Mouse (Mus musculus) lung, postnatal 0 days (tissue): ENCODE results near the gene Phf21a.

Experiments
- CTCF ChIP-seq: IDR thresholded peaks from 2 replicates; pipeline ENCODE4 v1.5.1; 2016; ENCODE audit warnings: antibody characterized with exemption, mild to moderate bottlenecking
- EP300 ChIP-seq: IDR thresholded peaks from 2 replicates; pipeline ENCODE4 v1.6.1; 2016; ENCODE audit warnings: antibody characterized with exemption, mild to moderate bottlenecking, control low read depth

DNA sequence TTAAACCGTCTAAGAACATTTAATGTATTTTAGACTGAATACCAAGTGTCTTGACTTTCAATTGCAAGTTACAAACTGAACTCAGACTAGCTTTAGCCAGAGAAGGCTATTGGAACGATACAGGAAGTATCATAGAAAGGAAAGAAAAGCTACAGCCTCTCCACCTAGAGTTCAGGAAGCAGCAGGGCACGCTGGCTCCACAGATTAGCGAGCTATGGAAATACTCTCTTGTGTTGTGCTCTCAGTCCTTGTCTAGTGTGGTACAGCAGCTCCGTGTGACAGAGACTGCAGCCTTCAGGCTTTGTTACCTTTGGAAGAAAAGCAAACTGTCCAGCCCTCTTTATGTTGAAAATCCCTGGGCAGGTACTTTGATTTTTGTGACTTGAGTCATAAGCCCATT is 176.3 kb downstream of the Phf21a start:
- TF ChIP-seq CTCF (no peak), EP300 (no peak)
